Mouse (Mus musculus) cortical plate, adult 2 months (tissue): Measurements from ENCODE around the gene Sirt4. TPM values are rescaled to one million over a fixed set of nuclear protein-coding genes. Genes with fewer than 3 reads are reported as not detected.
"Not testable (repeated sequence)": the region's sequence is repeated elsewhere in the genome, so short reads cannot be mapped to it uniquely, and the experiment has no call there.

Experiments
- H3K27ac ChIP-seq: fragments of 200-500 bp; 2 replicates; pipeline ENCODE4 v1.5.1; 2012; ENCODE audit warnings: low read length, control low read depth, inconsistent platforms; ENCODE audit not compliant: insufficient read depth
- H3K4me1 ChIP-seq: fragments of 200-500 bp; 2 replicates; pipeline ENCODE4 v1.6.1; 2011; ENCODE audit warnings: low read length; ENCODE audit not compliant: control insufficient read depth, insufficient read depth
- H3K4me3 ChIP-seq: fragments of 200-500 bp; 2 replicates; pipeline ENCODE4 v1.5.1; 2011; ENCODE audit warnings: mild to moderate bottlenecking, low read length, control low read depth; ENCODE audit not compliant: insufficient read depth
- CTCF ChIP-seq: fragments of 200-500 bp; IDR thresholded peaks from 2 replicates; pipeline ENCODE4 v1.5.1; 2011; ENCODE audit warnings: mild to moderate bottlenecking, control low read depth, low read length; ENCODE audit not compliant: insufficient read depth; ENCODE audit errors: extremely low read depth
- POLR2A ChIP-seq: fragments of 200-500 bp; IDR thresholded peaks from 2 replicates; pipeline ENCODE4 v1.6.1; 2011; ENCODE audit warnings: mild to moderate bottlenecking, low read length, control low read depth; ENCODE audit not compliant: insufficient read depth; ENCODE audit errors: extremely low read depth
- polyA plus RNA-seq: library from polyadenylated mRNA; depleted of rRNA; stranded (reverse); fragments of >200 nt; gene quantifications from 2 replicates; pipeline ENCODE4 v1.2.3, GENCODE M21; 2012

Sirt4 gene
- polyA plus RNA-seq, 1 experiment, result 89.5 TPM

GRCm38 (mm10) chr5:115507981-115508858 is 23.7 kb upstream of the Sirt4 start:
- Histone ChIP-seq H3K4me3 (peak overlapping the region; percentile 64), H3K27ac (no peak overlapping the region), H3K4me1 (peaks cover 1% of the 10 kb centered on the region; the same call in 1 of the 2 replicates)
- no peak for TF ChIP-seq CTCF
- no peak for TF ChIP-seq POLR2A

DNA sequence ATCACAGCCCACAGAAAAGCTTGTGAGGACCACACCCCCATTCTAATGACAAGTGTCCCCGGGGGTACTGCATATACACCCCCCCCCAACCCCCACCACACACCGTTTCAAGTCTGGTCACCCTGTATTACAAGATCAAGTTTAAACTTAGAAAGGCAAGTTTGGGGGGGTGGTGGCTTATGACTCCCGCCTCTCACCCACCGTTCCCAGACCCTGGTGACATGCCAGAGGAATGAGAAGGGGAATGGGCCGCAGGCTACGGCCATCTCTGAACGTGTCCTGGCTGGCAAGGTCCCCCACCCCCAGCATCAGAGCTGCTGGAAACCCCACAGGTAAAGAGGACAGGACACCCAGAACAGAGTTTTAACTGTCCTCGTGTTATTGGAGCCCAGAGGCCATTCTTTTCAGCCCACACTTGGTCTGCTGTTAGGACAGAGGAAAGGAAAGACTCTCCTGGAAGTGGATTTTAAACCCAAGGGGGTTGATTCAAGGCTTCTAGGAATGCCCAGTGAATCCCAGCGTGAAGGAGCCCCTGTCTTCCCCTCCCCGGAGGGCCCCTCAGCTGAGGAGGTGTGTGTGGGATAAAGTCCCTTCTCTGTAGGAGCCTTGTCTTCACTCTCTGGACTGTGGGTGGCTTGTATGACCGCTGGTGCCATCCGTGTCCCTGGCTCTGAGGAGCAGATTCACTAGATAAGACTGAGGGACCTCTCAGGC is 22.9 kb upstream of the Sirt4 start:
- Histone ChIP-seq H3K4me3 (peak overlapping the region; percentile 64), H3K27ac (no peak overlapping the region), H3K4me1 (peaks cover 1% of the 10 kb centered on the region; the same call in 1 of the 2 replicates)
- TF ChIP-seq CTCF (no peak), POLR2A (no peak)

GRCm38 (mm10) chr5:115506454-115507201 is 22.1 kb upstream of the Sirt4 start, which contains the start of gene Pxn:
Pxn (plus strand) TSS chr5:115506676.
- peak; percentile 47; the same call in 1 of the 2 replicates for TF ChIP-seq POLR2A
- peak; percentile 66 for TF ChIP-seq CTCF

DNA sequence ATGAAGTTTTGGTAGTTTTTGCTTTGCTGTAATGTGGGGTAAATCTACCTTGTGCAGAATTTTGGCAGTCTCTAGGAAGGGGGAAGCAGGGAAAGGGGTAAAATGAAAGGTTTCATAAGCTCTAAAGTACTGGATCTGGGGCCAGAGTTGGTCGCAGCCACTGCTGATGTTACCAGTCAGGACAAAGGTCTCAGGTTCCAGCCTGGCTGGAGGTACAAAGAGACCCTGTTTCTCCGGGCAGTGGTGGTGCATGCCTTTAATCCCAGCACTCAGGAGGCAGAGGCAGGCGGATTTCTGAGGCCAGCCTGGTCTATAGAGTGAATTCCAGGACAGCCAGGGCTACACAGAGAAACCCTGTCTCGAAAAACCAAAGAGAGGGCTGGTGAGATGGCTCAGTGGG is 21.1 kb upstream of the Sirt4 start:
- not testable (repeated sequence) for H3K4me3 ChIP-seq, H3K27ac ChIP-seq, H3K4me1 ChIP-seq

More at GRCm38 (mm10) chr5:115506454-115507201, 22.1 kb upstream of the Sirt4 start, which contains the start of gene Pxn:
- Histone ChIP-seq H3K4me1 (peaks cover 1% of the 10 kb centered on the region; the same call in 1 of the 2 replicates), H3K27ac (peak within 1 kb of the TSS; percentile 76), H3K4me3 (peak within 1 kb of the TSS; percentile 64)

GRCm38 (mm10) chr5:115503035-115503434 is 18.5 kb upstream of the Sirt4 start:
- Histone ChIP-seq H3K27ac (no peak overlapping the region), H3K4me3 (no peak overlapping the region), H3K4me1 (no peaks in the 10 kb centered on the region)
- TF ChIP-seq POLR2A (no peak), CTCF (no peak)

GRCm38 (mm10) chr5:115500383-115500935 is 15.9 kb upstream of the Sirt4 start:
- no peak overlapping the region for H3K4me3 ChIP-seq
- no peak for TF ChIP-seq POLR2A
- TF ChIP-seq CTCF, result no peak
- no peak overlapping the region for H3K27ac ChIP-seq
- peaks cover 2% of the 10 kb centered on the region for H3K4me1 ChIP-seq

GRCm38 (mm10) chr5:115498307-115499240 is 14.0 kb upstream of the Sirt4 start:
- TF ChIP-seq POLR2A (no peak), CTCF (no peak)
- peaks cover 2% of the 10 kb centered on the region for H3K4me1 ChIP-seq
- H3K27ac ChIP-seq, result no peak overlapping the region
- no peak overlapping the region for H3K4me3 ChIP-seq

- Histone ChIP-seq H3K4me1 (peaks cover 2% of the 10 kb centered on the region), H3K27ac (no peak overlapping the region), H3K4me3 (no peak overlapping the region)
- TF ChIP-seq POLR2A (no peak), CTCF (no peak)
Measured at GRCm38 (mm10) chr5:115497033-115497432, 12.5 kb upstream of the Sirt4 start.

DNA sequence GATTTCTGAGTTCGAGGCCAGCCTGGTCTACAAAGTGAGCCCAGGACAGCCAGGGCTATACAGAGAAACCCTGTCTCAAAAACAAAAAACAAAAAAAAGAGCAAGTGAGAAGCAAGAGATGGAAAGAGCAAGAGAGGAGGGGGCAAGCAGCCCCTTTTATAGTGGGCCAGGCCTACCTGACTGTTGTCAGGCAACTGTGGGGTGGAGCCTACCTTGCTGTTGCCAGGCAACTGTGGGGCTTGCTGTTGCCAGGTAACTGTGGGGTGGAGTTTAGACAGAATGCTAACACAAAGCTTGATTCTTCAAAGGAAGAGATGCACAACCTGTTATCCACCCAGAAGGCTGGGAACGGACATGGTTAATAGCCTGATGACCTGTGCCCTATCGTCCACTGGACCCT is 11.1 kb upstream of the Sirt4 start:
- not testable (repeated sequence) for H3K27ac ChIP-seq, H3K4me1 ChIP-seq, H3K4me3 ChIP-seq
